Mouse (Mus musculus): ENCODE results near the gene Pced1a.

DNA sequence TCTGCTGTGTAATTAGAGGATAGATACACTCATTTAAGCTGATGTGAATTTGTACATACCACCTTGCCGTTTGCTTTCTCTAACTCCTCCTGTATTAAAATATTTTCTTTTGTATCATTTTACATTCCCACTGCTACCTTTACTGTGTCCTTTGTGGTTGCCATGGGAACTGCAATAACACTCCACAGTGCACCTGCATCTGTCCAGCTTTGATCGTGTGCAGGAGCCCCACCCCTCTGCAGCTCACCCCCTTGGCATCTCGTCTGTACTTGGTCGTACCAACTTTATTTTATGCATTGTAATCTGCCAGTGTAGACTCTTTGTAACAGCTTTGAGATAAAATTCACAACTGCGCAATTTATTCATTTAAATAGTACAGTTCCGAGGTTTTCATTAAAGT is 40.6 kb downstream of the Pced1a start:
- TF ChIP-seq CTCF (IDR thresholded peaks at IDR 0.05; ENCODE audit: low read depth) (no peak), EP300 (IDR thresholded peaks at IDR 0.05; ENCODE audit: low read depth) (no peak)
